Mouse (Mus musculus) adrenal gland, adult 18-20 months (tissue): Measurements from ENCODE around the gene Trim24. TPM values are rescaled to one million over a fixed set of nuclear protein-coding genes. Genes with fewer than 3 reads are reported as not detected.
"Not testable (repeated sequence)": the region's sequence is repeated elsewhere in the genome, so short reads cannot be mapped to it uniquely, and the experiment has no call there.

Experiments used
- DNase-seq, 2 experiments: peaks; one replicate each; pipeline ENCODE4 v3.0.0; 2021 to 2022; ENCODE audit warnings: low spot score in 2 of 2
- long read RNA-seq, 2 experiments: library from polyadenylated mRNA; stranded (forward); transcript quantifications; one replicate each; pipeline ENCODE4 v2.0.0; 2021
- total RNA-seq, 2 experiments: library from RNA; stranded (reverse); gene quantifications; 1 replicate in 1 of 2; 2 replicates in 1 of 2; pipeline ENCODE4 v1.2.3; 2021

Trim24 gene
- 10 to 100 TPM; 22.8 to 27.3 TPM for total RNA-seq
- long read RNA-seq, experiment 1, full-length matches to known transcripts, result 4 of 5 reads
- long read RNA-seq, experiment 1, partial matches to known transcripts, result 1 of 5 reads
- long read RNA-seq, experiment 1, other reads (novel, unspliced or antisense), result 0 of 5 reads
- long read RNA-seq, experiment 2, full-length matches to known transcripts, result 5 of 17 reads
- long read RNA-seq, experiment 2, partial matches to known transcripts, result 12 of 17 reads
- long read RNA-seq, experiment 2, other reads (novel, unspliced or antisense), result 0 of 17 reads

GRCm38 (mm10) chr6:37870245-37871136 lies at the start of gene Trim24:
Trim24 (plus strand) TSS chr6:37870811.
- peak; percentile 90 to 91 for DNase-seq

DNA sequence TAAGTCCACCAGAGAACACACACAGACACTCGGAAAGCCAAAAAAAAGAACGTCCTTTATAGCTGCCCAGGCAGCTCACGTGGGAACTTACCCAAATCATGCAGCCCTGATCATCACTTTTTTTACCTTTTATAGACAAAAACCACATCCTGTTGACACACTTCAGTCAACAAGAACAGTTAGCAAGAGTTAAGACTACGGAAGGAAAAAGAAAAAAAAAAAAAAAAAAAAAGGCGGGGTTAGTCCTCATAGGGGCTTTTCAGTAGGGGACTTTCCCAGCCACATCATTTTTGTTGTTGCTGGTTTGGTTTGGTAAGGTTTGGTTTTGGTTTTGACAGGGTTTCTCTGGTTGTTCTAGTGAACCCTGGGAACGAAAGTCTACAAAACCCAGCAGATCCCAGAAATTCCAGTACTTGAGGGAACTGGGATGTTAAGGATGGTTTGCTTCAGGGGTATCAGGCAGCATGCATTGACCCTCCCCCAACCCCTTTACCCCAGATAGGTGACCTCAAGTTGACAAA lies 49.0 kb upstream of the Trim24 start:
- no peak for DNase-seq

DNA sequence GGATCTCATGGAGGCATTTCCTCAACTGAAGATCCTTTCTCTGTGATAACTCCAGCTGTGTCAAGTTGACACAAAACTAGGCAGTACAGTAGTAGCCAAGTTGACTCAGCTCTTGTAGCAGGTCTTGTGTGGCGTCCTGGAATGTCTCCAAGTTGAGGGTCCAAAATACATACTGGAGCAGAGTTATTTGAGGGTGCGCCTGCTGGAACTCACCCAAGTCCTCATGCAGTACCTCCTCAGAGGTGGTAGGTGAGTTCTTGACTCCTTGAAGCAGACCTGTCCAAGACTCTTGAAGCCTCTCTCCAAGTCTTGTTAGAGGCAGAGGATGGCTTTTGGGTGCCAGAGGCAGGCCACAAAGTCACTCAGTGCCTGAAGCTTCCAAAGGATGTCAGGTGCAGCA lies 48.2 kb upstream of the Trim24 start:
- DNase-seq, result no peak

DNA sequence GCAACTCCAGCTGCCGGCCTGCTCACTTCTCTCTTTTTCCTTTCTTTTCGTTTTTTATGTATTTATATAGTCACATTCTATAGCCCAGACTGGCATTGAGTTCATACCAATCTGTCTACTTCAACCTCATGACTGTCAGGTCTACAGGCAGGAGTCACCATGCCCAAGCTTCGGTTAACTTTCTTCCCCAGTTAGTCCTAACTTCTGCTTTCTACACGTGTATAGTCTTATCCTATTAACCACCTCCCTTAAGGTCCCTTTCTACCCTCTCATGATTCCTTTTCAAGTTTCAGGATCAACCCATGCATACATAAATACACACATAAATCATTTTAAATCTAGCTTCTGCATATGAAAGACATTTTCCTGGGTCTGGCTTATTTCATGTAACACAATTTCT lies 46.9 kb upstream of the Trim24 start:
- DNase-seq, result no peak

DNA sequence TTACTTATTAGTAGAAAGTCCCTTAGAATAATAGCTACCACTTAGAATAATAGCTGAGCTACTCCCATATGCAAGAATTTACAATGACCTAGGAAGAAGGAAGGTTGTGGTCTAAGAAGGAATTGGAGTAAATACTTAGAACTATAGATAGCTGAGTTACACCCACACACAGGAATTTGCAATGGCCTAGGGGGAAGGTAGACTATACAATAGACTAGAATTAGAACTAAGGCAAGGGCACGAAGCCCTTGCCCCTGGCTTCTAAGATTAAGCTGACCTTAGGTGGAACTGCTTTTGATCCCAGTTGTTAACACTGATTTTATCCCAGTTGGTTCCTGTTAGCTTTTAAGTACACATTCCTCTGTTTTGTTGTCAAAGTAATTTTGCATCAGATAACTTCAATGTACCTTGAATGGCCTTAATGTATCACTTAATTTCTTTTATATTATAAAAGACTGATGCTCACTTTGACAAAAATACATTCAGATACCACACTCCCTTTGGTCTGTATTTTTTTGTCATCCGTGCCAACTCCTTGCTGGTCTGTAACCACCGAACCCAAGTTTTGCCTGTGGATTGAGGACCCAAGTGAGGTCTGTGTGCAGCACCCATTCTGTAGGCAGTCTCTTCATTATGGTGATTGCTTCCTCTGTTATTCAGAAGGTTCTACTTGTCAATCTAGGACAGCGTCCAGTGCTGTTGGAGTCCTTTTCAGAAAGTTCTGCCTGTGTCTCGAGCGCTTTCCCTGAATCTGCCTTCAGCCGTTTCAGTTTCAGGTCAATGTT lies 45.1 kb upstream of the Trim24 start:
- not testable (repeated sequence) for DNase-seq

DNA sequence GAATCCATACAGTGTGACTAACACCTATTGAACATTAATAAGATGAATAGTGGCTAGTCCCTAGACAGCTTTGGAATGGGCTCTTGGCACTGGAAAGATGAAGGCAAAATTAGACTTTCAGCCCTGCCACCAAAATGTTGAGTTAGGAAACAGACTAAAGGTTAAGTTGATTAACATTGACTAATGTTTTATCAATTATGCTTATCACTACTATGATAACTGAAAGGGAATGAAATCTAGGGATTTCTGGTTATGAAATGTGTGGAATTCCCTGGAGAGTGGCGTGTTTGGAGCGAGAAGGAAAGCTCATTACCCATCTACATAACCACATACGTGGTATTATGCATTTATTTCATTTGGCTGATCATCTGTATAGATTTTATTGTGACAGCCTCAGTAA lies 41.7 kb upstream of the Trim24 start:
- DNase-seq, result no peak

GRCm38 (mm10) chr6:37829631-37830030 lies 41.0 kb upstream of the Trim24 start:
- DNase-seq, result no peak

DNA sequence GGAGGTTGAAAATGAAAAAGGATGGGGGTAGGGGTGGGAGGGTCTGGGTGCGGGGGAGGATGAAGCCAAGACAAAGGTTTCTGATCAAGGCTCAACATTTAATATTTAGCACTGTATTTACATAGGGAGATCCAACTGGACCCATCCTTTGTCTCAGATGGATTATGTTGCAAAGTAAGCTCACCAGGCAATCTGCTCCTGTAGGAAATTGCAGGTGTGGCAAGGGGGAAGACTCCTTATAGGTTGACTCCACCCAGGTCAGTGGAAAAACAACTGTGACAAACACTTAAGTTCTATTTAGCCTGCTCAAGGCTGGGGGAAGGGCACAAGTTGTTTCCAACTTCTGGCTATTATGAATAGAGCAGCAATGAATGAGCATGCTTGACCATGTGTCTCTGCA lies 36.9 kb upstream of the Trim24 start:
- DNase-seq, result no peak

- not testable (repeated sequence) for DNase-seq
These were observed 33.6 kb upstream of the Trim24 start for GRCm38 (mm10) chr6:37836951-37837565.

DNA sequence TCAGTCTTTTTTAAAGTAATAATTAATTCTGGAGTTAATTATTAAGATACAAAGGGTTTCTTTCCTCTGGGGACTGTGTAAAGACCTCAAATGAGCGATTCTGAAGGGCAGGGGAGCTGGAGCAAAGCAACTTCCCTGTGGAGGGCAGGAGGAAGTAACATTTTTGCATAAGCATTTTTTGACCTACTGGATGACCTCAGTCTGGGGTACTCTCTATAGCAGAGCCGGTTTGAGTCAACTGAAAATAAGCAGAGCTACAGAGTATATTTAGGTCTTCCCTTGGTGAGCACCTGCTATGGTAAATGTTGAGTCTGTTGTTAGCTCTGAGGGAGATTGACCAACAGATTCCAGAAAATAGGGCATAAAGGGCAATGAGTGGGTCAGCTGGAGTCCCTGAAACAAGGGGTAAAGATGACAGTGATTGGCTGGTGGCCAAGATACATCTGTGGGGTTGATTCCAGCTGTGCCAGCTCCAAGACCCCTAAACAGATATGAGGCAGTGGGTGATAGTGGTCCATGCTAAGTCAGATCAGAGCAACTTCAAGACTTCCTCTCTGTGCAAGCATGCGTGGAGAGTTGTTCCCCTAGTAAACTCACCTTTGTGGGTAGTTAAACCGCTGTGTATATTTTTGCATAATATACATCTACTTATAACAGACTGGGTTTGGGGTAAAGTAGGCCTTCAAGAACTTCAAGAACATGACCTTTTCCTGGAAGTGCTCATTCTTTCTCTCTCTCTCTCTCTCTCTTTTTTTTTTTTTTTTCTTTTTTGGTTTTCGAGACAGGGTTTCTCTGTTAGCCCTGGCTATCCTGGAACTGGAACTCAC lies 27.6 kb upstream of the Trim24 start:
- no peak for DNase-seq

- no peak for DNase-seq
These were observed 26.9 kb upstream of the Trim24 start for GRCm38 (mm10) chr6:37843647-37844273.

DNA sequence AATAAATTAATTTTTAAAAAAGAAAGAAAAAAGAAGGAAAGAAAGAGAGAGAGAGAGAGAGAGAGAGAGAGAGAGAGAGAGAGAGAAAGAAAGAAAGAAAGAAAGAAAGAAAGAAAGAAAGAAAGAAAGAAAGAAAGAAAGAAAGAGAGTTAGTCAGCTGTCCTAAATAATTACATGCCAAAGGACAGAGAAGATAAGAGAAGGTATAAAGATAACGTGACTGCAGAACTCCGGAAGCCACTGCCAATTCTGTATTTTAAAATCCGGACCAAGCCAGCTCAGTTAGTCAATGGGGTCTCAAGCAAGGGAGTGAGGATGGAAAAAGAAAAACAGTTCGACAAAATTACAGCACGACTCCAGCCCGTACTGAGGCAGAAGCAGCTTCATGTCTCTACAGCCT lies 25.7 kb upstream of the Trim24 start:
- DNase-seq, result not testable (repeated sequence)

DNA sequence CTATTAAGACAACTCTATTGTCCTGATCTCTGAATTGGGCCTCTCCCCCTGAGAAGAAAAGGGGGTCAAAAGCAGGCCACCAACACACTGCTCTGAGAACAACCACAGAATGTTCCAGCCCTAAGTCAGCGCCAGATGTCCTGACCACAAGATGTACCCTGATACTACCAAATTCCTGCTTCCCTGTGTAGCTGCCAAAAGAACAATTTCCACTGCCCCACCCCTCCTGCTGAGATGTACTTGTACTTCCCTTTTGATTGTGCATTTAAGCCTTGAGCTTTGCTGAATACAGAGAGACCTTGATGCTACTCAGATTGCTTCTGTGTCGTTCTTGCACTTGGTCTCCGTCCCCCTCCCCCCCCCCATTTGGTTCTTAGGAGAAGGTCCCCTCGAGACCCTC lies 23.1 kb upstream of the Trim24 start:
- DNase-seq, result not testable (repeated sequence)

- DNase-seq, result no peak
These were observed 19.3 kb upstream of the Trim24 start for GRCm38 (mm10) chr6:37851352-37851751.

DNA sequence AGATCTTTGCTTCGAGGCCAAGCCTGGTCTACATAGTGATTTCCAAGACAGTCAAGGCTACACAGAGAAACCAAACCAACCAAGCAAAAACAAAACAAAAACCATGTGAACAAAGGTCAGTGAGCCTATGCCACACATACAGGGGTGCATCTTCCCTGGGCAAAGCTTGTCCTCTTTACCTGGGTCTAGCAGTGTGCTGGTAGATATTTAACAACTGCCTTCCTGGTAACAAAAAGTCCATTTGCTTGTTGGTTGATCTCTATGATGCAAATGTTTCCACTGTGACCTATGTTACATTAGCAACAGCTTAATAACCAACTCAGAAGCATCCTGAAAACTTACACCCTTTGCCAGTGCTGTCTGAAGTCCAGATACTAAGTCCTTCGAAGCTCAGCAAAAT lies 17.3 kb upstream of the Trim24 start:
- DNase-seq, result no peak

- no peak for DNase-seq
These were observed 15.2 kb upstream of the Trim24 start for GRCm38 (mm10) chr6:37855384-37855783.

- not testable (repeated sequence) for DNase-seq
These were observed 14.3 kb upstream of the Trim24 start for GRCm38 (mm10) chr6:37856300-37856699.

GRCm38 (mm10) chr6:37857196-37857874 lies 13.3 kb upstream of the Trim24 start:
- no peak for DNase-seq

DNA sequence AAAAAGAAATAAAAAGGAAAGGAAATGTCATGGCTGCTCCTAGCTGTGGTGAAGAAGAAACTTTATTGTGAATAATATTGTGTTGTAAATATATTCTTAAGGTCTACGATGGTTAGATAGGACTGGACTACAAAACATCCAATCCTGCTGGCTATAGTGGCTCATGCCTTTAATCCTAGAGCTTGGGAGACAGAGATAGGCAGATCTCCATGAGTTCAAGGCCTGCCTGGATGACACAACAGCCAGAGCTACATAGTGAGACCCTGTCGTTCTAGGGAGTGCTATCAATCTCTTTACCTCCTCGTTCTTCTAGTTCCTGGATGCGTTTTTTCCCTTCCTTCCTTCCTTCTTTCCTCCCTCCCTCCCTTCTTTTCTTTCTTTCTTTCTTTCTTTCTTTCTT lies 12.5 kb upstream of the Trim24 start:
- DNase-seq, result no peak
